19 mouse cellular contexts compared by ENCODE assay signal in the genomic region with DNA sequence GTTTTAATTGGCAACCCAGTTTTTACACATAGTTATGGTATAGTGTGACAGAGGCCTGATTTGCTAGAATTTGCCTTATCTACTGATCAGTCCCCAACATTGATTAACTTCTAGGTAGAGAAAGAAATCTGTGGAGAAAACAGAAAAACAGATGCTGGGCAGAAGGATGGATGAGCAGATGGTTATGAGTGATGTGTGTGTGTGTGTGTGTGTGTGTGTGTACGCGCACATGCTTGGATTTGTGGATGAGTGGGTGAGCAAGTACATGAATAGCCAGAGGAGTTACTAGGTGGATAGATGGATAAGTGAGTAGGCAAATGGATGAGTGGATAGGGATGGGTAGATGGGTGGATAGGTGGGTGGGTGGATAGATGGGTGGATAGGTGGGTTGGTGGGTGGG. TPM values are rescaled to one million over a fixed set of nuclear protein-coding genes. Genes with fewer than 3 reads are reported as not detected.
"Had no signal": no experiment of that assay in that cellular context is flagged by ENCODE, and none has a peak within 500 bp of the region (broad histone marks: within the 10 kb centered on the region; RNA-seq: fewer than 3 reads in every experiment).

No protein-coding gene starts in this region.

- H3K9me3 ChIP-seq: midbrain, embryonic 10.5 days; midbrain, embryonic 12.5 days; neural tube, embryonic 13.5 days; stomach, embryonic 15.5 days had no signal

- H3K36me3 ChIP-seq: midbrain, embryonic 10.5 days; midbrain, embryonic 12.5 days; neural tube, embryonic 13.5 days; stomach, embryonic 15.5 days had no signal

- H3K27me3 ChIP-seq: midbrain, embryonic 12.5 days; neural tube, embryonic 13.5 days; stomach, embryonic 15.5 days had no signal

- ATAC-seq: midbrain, embryonic 16.5 days had no signal

- H3K4me3 ChIP-seq: midbrain, embryonic 10.5 days; midbrain, embryonic 12.5 days; myocyte; neural tube, embryonic 13.5 days; stomach, embryonic 15.5 days had no signal

- H3K9ac ChIP-seq: lung, embryonic 14.5 days; midbrain, embryonic 12.5 days; neural tube, embryonic 13.5 days; stomach, embryonic 15.5 days had no signal

- H3K4me1 ChIP-seq: neural tube, embryonic 13.5 days; stomach, embryonic 15.5 days had no signal

- H3K27ac ChIP-seq: midbrain, embryonic 10.5 days; midbrain, embryonic 12.5 days; neural tube, embryonic 13.5 days; stomach, embryonic 15.5 days; stomach, postnatal 0 days had no signal

- H3K4me2 ChIP-seq: lung, embryonic 14.5 days; midbrain, embryonic 12.5 days; neural tube, embryonic 13.5 days; stomach, embryonic 15.5 days had no signal

- DNase-seq: lung, adult 18-20 months; lung, embryonic 14.5 days; lung, postnatal 10 days; lung, postnatal 4 days; midbrain, embryonic 14.5 days; right cerebral cortex, postnatal 14 days; thymus, adult 2 months; thymus, postnatal 25 days; thymus, postnatal 4 days had no signal

RNA-seq across cellular contexts. Expression of a gene that starts 20.7 kb away (rescaled TPM):
- total RNA-seq: megakaryocyte, adult 5-6 weeks; megakaryocyte-erythroid progenitor cell, adult 5-6 weeks; neutrophil, adult 5-6 weeks had no signal
- polyA plus RNA-seq: myocyte had no signal
